Mouse (Mus musculus) heart, embryonic 16.5 days (tissue): ENCODE data around the gene Clhc1. TPM values are rescaled to one million over a fixed set of nuclear protein-coding genes. Genes with fewer than 3 reads are reported as not detected.

ENCODE experiments used
- ATAC-seq: fragments of 200-750 bp; cut with Nextera tagmentation; replicated peaks from 2 replicates; pipeline ENCODE4 v1.8.0; 2017; ENCODE audit warnings: moderate number of reproducible peaks; ENCODE audit not compliant: insufficient read depth, low FRiP score; ENCODE audit errors: extremely low read depth
- H3K27ac ChIP-seq: fragments of 300-500 bp; sonication (generic); 2 replicates; pipeline ENCODE4 v1.5.1; 2014; ENCODE audit warnings: mild to moderate bottlenecking, low read length, control low read depth, moderate library complexity
- H3K27me3 ChIP-seq: fragments of 300-500 bp; sonication (generic); 2 replicates; pipeline ENCODE4 v1.6.1; 2014; ENCODE audit warnings: low read length, mixed read lengths; ENCODE audit not compliant: control insufficient read depth, insufficient read depth
- H3K36me3 ChIP-seq: fragments of 300-500 bp; sonication (generic); 2 replicates; pipeline ENCODE4 v1.6.1; 2014; ENCODE audit not compliant: control insufficient read depth, insufficient read depth
- H3K4me1 ChIP-seq: fragments of 300-500 bp; sonication (generic); 2 replicates; pipeline ENCODE4 v1.6.1; 2014; ENCODE audit warnings: low read length, mixed read lengths; ENCODE audit not compliant: control insufficient read depth, insufficient read depth
- H3K4me2 ChIP-seq: fragments of 300-500 bp; sonication (generic); 2 replicates; pipeline ENCODE4 v1.6.1; 2014; ENCODE audit warnings: low read depth, mild to moderate bottlenecking, control low read depth, low read length
- H3K4me3 ChIP-seq: fragments of 300-500 bp; sonication (generic); 2 replicates; pipeline ENCODE4 v1.5.1; 2014; ENCODE audit warnings: mild to moderate bottlenecking, control low read depth, low read length
- H3K9ac ChIP-seq: fragments of 300-500 bp; sonication (generic); 2 replicates; pipeline ENCODE4 v1.6.1; 2014; ENCODE audit warnings: low read length, control low read depth
- H3K9me3 ChIP-seq: fragments of 300-500 bp; sonication (generic); replicated peaks from 2 replicates; pipeline ENCODE4 v1.6.1; 2016; ENCODE audit warnings: low read length; ENCODE audit not compliant: control insufficient read depth
- WGBS: fragments of 180-500 bp; shearing (Covaris S2); extraction: QIAGEN DNeasy Blood & Tissue Kit; methylation state at CpG from one replicate; pipeline ENCODE4 v1.1.7; 2014; 5-methylcytosine and 5-hydroxymethylcytosine counted together
- polyA plus RNA-seq: library from polyadenylated mRNA; unstranded; fragments of >200 nt; fragmentation: Nextera tagmentation; extraction: Ambion mirVana; gene quantifications from 2 replicates; pipeline ENCODE4 v1.2.1, GENCODE M21; 2015

The Clhc1 gene
- polyA plus RNA-seq, result 0.14 and 0.20 TPM in 2 replicates

DNA sequence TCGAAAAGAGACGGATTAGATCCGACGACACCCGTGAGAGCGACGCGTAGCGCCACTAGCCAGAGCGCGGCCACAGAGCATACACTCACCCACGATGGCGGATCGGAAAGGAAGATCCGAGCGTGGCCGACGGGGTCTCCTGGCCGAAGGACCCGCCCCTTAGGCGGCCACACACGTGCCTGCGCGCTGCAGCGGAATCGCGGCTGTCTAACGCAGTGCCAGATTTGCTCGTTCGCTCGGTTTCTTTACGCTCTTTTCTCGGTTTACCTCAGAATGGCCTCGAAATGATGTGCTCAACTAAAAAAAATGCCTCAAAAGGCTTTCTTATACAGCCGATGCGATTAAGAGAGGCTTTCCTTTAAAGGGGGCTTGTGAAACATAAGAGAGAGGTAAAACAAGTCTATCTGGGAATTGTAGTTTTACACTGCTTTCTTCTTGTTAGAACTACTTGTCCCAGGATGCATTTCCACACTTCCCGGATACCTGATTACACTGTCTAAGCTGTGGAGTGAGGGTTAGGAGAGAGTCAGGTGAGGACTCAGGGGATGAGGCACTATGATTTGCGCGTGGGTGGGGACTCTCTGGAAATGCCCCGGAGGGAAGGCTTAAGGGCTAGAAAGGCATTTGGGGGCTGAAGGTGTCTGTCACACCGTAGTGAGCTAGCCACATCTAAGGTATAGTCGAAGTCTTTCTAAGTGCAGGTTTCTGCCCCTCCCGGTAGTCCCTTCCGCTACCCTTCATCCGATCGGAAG lies at the start of gene Clhc1, which contains the start of gene Rps27a:
TSS of gene Clhc1 (plus strand) at position 199 of the 752 bp plus-strand sequence.
TSS of gene Rps27a (minus strand) at position 358 of the 752 bp plus-strand sequence.
- under 1% methylated on average over 46 of the region's 46 CpGs for WGBS
- ATAC-seq, result peak; percentile 95
- peaks cover 12% of the 10 kb centered on the region for H3K4me1 ChIP-seq

DNA sequence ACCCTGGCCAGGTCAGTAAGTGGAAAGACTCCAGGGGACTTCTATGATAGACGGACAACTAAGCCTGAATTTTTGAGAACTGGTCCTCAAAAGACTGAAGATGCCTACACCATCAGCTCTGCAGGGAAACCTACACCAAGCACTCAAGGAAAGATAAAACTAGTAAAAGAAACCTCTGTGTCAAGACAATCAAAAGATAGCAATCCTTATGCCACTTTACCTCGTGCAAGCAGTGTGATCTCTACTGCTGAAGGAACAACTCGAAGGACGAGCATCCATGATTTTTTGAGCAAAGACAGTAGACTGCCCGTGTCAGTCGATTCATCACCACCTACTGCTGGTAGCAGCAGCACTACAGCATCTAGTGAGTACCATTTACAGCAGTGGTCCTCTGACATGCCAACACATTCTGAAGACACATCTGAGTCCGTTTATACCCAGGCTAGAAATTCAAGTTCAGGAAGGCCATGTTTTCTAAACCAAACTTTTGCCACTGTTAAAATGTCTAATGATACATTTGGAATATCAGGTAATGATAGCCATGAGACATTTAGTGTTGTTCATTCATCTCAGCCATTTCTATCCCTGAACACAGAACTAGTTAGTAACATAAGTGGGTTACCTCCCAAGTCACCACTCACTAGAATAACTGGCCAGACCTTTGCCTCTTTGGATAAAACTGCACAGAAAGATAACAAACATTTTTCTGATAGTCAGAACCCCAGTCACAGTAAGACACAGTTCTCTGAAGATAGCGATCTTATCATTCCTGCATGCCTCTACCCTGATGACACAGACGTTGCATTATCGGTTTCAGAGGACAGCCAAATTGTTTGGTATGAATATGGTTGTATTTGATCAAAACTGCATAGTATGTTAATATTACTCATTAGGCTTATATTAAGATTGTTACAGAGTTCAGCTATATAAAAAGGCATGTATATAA lies 43.5 kb upstream of the Clhc1 start:
- Histone ChIP-seq H3K36me3 (peaks cover 27% of the 10 kb centered on the region), H3K27ac (no peak overlapping the region), H3K4me2 (no peak overlapping the region), H3K9me3 (no peaks in the 10 kb centered on the region), H3K27me3 (no peaks in the 10 kb centered on the region), H3K4me1 (no peaks in the 10 kb centered on the region), H3K4me3 (no peak overlapping the region), H3K9ac (no peak overlapping the region)
- no peak for ATAC-seq
- 81% methylated on average over 10 of the region's 10 CpGs for WGBS

More for the DNA sequence above, at the start of gene Clhc1, which contains the start of gene Rps27a:
- Histone ChIP-seq H3K27me3 (no peaks in the 10 kb centered on the region), H3K36me3 (peaks cover 20% of the 10 kb centered on the region), H3K27ac (peak within 1 kb of the TSS; percentile 87), H3K4me3 (peak within 1 kb of the TSS; percentile 90), H3K9me3 (no peaks in the 10 kb centered on the region), H3K4me2 (peak within 1 kb of the TSS; percentile 86), H3K9ac (peak within 1 kb of the TSS; percentile 93)

DNA sequence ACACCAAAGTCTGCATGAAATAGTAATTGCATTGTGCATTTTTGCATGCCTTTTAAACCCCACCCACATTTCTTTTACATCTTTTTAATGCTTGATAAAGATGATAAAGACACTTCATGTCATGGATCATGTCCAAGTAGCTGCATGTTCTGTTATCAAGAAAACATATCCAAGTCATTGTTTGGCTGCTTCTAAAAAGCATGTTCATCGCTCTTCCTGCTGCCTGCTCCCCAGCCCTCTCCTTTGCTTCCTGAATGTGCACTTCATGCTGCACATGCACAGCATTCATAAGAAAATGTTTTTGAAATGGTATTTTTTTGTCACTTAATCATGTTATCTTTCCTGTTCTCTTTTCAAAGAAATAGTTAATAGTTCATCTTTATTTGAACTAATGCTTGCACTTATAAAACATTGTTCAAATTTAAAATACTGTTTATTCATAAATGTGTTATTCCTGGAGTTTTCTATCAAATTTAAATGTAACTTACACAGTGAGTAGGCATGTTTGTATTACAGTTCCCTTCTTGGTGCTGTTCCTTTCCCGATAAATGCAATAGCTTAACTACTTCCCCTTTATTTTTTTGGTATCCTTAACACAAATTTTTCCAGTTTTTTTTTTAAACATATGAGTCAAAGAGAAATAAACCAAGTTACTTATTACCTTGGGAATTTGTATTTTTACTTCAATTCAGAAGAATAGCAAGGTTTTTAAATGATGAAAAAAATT lies 42.7 kb upstream of the Clhc1 start:
- ATAC-seq, result no peak
- peaks cover 23% of the 10 kb centered on the region for H3K36me3 ChIP-seq
- no peak overlapping the region for H3K9ac ChIP-seq
- WGBS, result 78% methylated on average over 2 of the region's 2 CpGs
- H3K4me1 ChIP-seq, result no peaks in the 10 kb centered on the region
- H3K4me3 ChIP-seq, result no peak overlapping the region
- no peak overlapping the region for H3K27ac ChIP-seq
- no peaks in the 10 kb centered on the region for H3K27me3 ChIP-seq
- no peak overlapping the region for H3K4me2 ChIP-seq
- no peaks in the 10 kb centered on the region for H3K9me3 ChIP-seq

DNA sequence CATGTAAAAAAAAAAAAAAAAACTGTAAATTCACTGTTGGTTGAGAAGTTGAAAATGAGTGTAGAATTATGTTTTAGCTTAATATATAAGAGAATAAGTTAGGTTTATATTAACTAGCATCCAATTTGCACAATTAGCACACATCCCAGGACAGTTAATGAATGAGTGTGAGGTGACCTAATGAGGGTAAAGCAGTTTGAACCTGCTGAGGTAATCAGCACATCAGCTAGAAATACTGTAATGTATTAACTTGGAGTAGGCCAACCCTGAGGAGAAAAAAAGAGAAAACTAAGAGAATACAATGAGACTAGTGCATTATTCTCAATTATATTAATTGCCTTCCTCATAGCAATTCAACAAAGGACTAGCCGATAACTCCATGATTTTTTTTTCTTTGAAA lies 38.3 kb upstream of the Clhc1 start:
- H3K4me3 ChIP-seq, result no peak overlapping the region
- H3K4me1 ChIP-seq, result peaks cover 8% of the 10 kb centered on the region
- H3K9me3 ChIP-seq, result no peaks in the 10 kb centered on the region
- no peak overlapping the region for H3K4me2 ChIP-seq
- no peaks in the 10 kb centered on the region for H3K27me3 ChIP-seq
- ATAC-seq, result no peak
- peaks cover 21% of the 10 kb centered on the region; the same call in 1 of the 2 replicates for H3K36me3 ChIP-seq
- no peak overlapping the region for H3K9ac ChIP-seq
- no peak overlapping the region for H3K27ac ChIP-seq
- WGBS, result 87% methylated on average over 1 of the region's 1 CpGs

DNA sequence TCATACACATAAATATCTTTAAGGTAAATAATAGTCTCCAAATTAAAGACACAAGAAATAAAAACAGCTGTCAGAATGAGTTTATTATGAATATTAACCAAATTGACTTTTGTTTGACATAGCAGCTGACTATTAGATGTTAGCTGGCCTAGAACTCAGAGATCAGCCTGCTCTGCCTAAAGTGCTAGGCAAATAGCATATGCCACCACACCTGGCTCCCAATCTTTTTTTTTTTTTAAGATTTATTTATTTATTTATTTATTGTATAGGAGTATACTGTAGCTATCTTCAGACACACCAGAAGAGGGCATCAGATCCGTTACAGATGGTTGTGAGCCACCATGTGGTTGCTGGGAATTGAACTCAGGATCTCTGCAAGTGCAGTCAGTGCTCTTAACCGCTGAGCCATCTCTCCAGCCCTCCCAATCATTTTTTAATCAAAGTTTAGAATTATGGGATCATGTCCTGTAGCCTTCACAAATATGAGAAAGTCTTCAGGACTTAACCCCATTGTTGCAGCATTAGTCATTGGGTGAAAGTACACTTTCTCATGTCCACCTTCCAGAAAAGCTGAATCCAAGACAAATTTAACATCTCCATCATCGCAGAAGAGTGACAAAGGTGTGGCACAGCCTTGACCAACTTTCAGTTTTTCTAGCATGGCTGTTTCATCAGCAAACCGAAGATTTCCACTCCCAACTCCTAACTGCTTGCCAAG lies 34.8 kb upstream of the Clhc1 start:
- no peak overlapping the region for H3K27ac ChIP-seq
- no peak for ATAC-seq
- H3K4me2 ChIP-seq, result no peak overlapping the region
- H3K27me3 ChIP-seq, result no peaks in the 10 kb centered on the region
- peaks cover 8% of the 10 kb centered on the region for H3K4me1 ChIP-seq
- H3K9me3 ChIP-seq, result no peaks in the 10 kb centered on the region
- peaks cover 15% of the 10 kb centered on the region; the same call in 1 of the 2 replicates for H3K36me3 ChIP-seq
- no peak overlapping the region for H3K4me3 ChIP-seq
- 90% methylated on average over 4 of the region's 4 CpGs for WGBS
- H3K9ac ChIP-seq, result no peak overlapping the region

DNA sequence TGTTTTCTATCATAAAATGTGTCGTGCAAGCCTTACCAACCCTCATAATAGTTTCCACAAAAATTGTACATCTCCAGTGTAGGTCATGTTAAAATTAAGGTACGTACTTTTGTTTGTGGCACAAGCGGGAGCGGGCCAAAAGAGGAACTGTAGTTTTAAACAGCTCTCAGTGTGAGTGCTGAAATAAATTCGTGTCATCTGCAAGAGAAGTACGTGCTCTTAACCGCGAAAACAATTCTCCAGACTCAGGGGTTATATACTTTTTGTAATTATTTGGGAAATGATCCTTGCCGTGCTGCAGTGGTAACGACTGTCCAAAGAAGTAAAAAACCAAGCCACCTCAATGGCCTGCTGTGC lies 33.4 kb upstream of the Clhc1 start:
- peak overlapping the region; percentile 90 for H3K4me3 ChIP-seq
- 20% methylated on average over 10 of the region's 10 CpGs for WGBS
- peaks cover 15% of the 10 kb centered on the region; the same call in 1 of the 2 replicates for H3K36me3 ChIP-seq
- H3K9ac ChIP-seq, result peak overlapping the region; percentile 83
- peak overlapping the region; percentile 84 for H3K27ac ChIP-seq
- H3K27me3 ChIP-seq, result no peaks in the 10 kb centered on the region
- peaks cover 4% of the 10 kb centered on the region; the same call in 1 of the 2 replicates for H3K9me3 ChIP-seq
- H3K4me1 ChIP-seq, result peaks cover 8% of the 10 kb centered on the region
- ATAC-seq, result no peak
- H3K4me2 ChIP-seq, result peak overlapping the region; percentile 74

DNA sequence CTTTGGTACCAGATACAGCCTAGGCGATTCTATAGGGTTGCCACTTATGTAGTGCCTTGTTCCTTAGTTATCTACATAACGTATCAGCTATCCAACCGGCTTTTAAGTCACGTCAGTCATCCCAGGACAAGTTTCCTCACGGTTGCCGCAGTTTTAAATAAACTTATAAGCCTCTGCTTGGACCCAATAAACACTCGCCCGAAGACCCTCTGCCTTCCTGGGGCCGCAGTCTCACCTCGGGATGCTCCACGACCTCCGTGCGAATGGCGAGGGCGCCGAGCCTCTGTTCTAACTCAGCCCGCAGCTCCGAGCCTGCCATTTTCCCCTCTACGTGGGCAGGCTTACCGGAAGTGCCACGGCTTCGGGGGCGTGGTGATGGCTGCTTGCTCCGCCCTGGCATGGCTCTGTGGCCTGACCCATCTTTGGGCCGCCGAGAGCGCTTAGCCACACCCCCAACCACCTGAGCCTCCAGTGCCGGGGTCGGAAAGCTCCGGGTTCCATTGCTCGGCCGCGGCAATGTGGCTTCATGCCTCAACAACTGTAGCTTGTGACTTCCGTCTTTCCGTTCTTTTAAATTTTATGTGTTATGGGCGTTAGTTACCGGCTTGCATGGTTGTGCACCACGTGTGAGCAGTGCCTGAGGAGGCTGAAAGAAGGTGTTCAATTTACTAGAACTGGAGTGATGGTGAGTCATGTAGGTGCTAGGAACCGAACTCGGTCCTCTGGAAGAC lies 32.9 kb upstream of the Clhc1 start, which contains the start of gene Prorsd1:
TSS of gene Prorsd1 (minus strand) at position 352 of the 731 bp plus-strand sequence.
- 2% methylated on average over 40 of the region's 40 CpGs for WGBS
- H3K9ac ChIP-seq, result peak within 1 kb of the TSS; percentile 83
- H3K36me3 ChIP-seq, result peaks cover 15% of the 10 kb centered on the region; the same call in 1 of the 2 replicates
- peaks cover 4% of the 10 kb centered on the region; the same call in 1 of the 2 replicates for H3K9me3 ChIP-seq
- H3K27ac ChIP-seq, result peak within 1 kb of the TSS; percentile 84
- ATAC-seq, result peak; percentile 99
- no peaks in the 10 kb centered on the region for H3K27me3 ChIP-seq
- H3K4me3 ChIP-seq, result peak within 1 kb of the TSS; percentile 90
- peak within 1 kb of the TSS; percentile 74 for H3K4me2 ChIP-seq
- H3K4me1 ChIP-seq, result peaks cover 8% of the 10 kb centered on the region
